In genomic region chr15:27625890-27626255, GRCm38 (mm10) we compare ENCODE assay signal across 19 mouse cellular contexts. TPM values are rescaled to one million over a fixed set of nuclear protein-coding genes. Genes with fewer than 3 reads are reported as not detected.
DNase-seq lines count a peak whose midpoint lies in the region; ATAC-seq and TF ChIP-seq lines count a peak whose summit lies in the region.
"Had no signal": no experiment of that assay in that cellular context is flagged by ENCODE, and none has a peak within 500 bp of the region (broad histone marks: within the 10 kb centered on the region; RNA-seq: fewer than 3 reads in every experiment).

No protein-coding gene starts in this region.

- TF ChIP-seq EP300 in MEL (IDR thresholded peaks at IDR 0.05; ENCODE audit: low read depth in 1 of 2, low read length in 2 of 2) = no peak

- no peaks in the 10 kb centered on the region for H3K36me3 ChIP-seq in kidney, adult 2 months (ENCODE audit: control insufficient read depth, insufficient read depth, low read length)
- peaks cover 8 to 49% of the 10 kb centered on the region in 2 experiments for H3K36me3 ChIP-seq in MEL (ENCODE audit: control insufficient read depth in 1 of 2, insufficient read depth in 2 of 2, low read length in 2 of 2)
- H3K36me3 ChIP-seq in liver, embryonic 15.5 days (replicated peaks) = peaks cover 38% of the 10 kb centered on the region
- H3K36me3 ChIP-seq in embryonic facial prominence, embryonic 10.5 days (replicated peaks) = peaks cover 58% of the 10 kb centered on the region

- 39% methylated on average over 10 of the region's 10 CpGs for WGBS in cerebellum, adult 2 months
- WGBS in kidney, adult 2 months = 68% methylated on average over 10 of the region's 10 CpGs
- WGBS in liver, embryonic 15.5 days (ENCODE audit: insufficient replicate concordance) = 48% methylated on average over 10 of the region's 10 CpGs
- 91% methylated on average over 10 of the region's 10 CpGs for WGBS in embryonic facial prominence, embryonic 10.5 days

- H3K79me2 ChIP-seq in MEL (ENCODE audit: control insufficient read depth, insufficient read depth, low read length, poor library complexity) = peaks cover 76% of the 10 kb centered on the region

- ATAC-seq in liver, embryonic 15.5 days (ENCODE audit: insufficient read depth) = no peak
- ATAC-seq in monocyte, adult 5-6 weeks (replicated peaks; ENCODE audit: insufficient number of reproducible peaks, low FRiP score, low TSS enrichment, poor library complexity, severe bottlenecking) = no peak
- ATAC-seq: forebrain, postnatal 0 days; hindbrain, postnatal 0 days; lung, postnatal 0 days had no signal

- DNase-seq in cerebellum, adult 2 months = no peak
- DNase-seq in cerebellum, adult 11-12 months = no peak
- peak; percentile 33 for DNase-seq in kidney, adult 2 months
- no peak for DNase-seq in kidney, postnatal 4 days
- no peak for DNase-seq in MEL (ENCODE audit: low read depth, low spot score)
- no peak for DNase-seq in embryonic facial prominence, embryonic 10.5 days (ENCODE audit: low spot score)
- DNase-seq: cerebellum, postnatal 10 days; forebrain, postnatal 0 days; gastrocnemius, postnatal 10 days; kidney, adult 18-20 months; retina, postnatal 1 day had no signal

- H3K27me3 ChIP-seq in cerebellum, adult 2 months (ENCODE audit: control insufficient read depth, insufficient read depth, low read length) = no peaks in the 10 kb centered on the region
- H3K27me3 ChIP-seq in kidney, adult 2 months (replicated peaks; ENCODE audit: control insufficient read depth, insufficient read depth, low read length) = no peaks in the 10 kb centered on the region
- H3K27me3 ChIP-seq in MEL (ENCODE audit: control insufficient read depth in 1 of 2, insufficient read depth in 2 of 2, low read length in 2 of 2) = no peaks in the 10 kb centered on the region
- H3K27me3 ChIP-seq in liver, embryonic 15.5 days = no peaks in the 10 kb centered on the region
- no peaks in the 10 kb centered on the region for H3K27me3 ChIP-seq in embryonic facial prominence, embryonic 10.5 days (replicated peaks; ENCODE audit: low read depth, poor library complexity, severe bottlenecking)

- H3K4me3 ChIP-seq in cerebellum, adult 2 months (replicated peaks; ENCODE audit: insufficient read depth, low read depth, low read length) = no peak overlapping the region
- no peak overlapping the region for H3K4me3 ChIP-seq in kidney, adult 2 months (ENCODE audit: insufficient read depth, low read depth, low read length)
- H3K4me3 ChIP-seq in MEL (ENCODE audit: control insufficient read depth in 1 of 2, insufficient read depth in 1 of 2, low read depth in 2 of 2, low read length in 2 of 2) = no peak overlapping the region
- no peak overlapping the region for H3K4me3 ChIP-seq in liver, embryonic 15.5 days (replicated peaks)
- H3K4me3 ChIP-seq in embryonic facial prominence, embryonic 10.5 days = no peak overlapping the region
- H3K4me3 ChIP-seq: erythroblast, embryonic 14.5 days; myocyte had no signal

- H3K4me2 ChIP-seq in liver, embryonic 15.5 days = no peak overlapping the region
- H3K4me2 ChIP-seq: midbrain, embryonic 11.5 days had no signal

- TF ChIP-seq POLR2A in cerebellum, adult 2 months (IDR thresholded peaks at IDR 0.05; ENCODE audit: borderline replicate concordance, insufficient read depth, low read length) = no peak
- no peak for TF ChIP-seq POLR2A in kidney, adult 2 months (IDR thresholded peaks at IDR 0.05; ENCODE audit: low read depth, low read length)
- no peak for TF ChIP-seq POLR2A in MEL (IDR thresholded peaks at IDR 0.05; ENCODE audit: control insufficient read depth in 1 of 2, insufficient read depth in 1 of 2, low read depth in 1 of 2, low read length in 2 of 2, poor library complexity in 1 of 2)

- TF ChIP-seq RAD21 in MEL (IDR thresholded peaks at IDR 0.05; ENCODE audit: low read depth, low read length) = no peak

- peak overlapping the region; percentile 30 for H3K27ac ChIP-seq in cerebellum, adult 2 months (ENCODE audit: insufficient read depth, low read length)
- peak overlapping the region; percentile 40 for H3K27ac ChIP-seq in kidney, adult 2 months (ENCODE audit: insufficient read depth, low read depth, low read length)
- peak overlapping the region; percentile 57; the same call in 1 of the 2 replicates for H3K27ac ChIP-seq in MEL (ENCODE audit: control insufficient read depth, low read depth, low read length)
- H3K27ac ChIP-seq in liver, embryonic 15.5 days (replicated peaks) = peak overlapping the region; percentile 14
- no peak overlapping the region for H3K27ac ChIP-seq in embryonic facial prominence, embryonic 10.5 days (replicated peaks)
- H3K27ac ChIP-seq: hindbrain, postnatal 0 days; stomach, postnatal 0 days had no signal

- H3K4me1 ChIP-seq in cerebellum, adult 2 months (ENCODE audit: control insufficient read depth, insufficient read depth, low read length) = peaks cover 14% of the 10 kb centered on the region
- H3K4me1 ChIP-seq in kidney, adult 2 months (ENCODE audit: control insufficient read depth, insufficient read depth, low read length) = peaks cover 33% of the 10 kb centered on the region
- peaks cover 21 to 38% of the 10 kb centered on the region in 2 experiments for H3K4me1 ChIP-seq in MEL (ENCODE audit: control insufficient read depth in 1 of 2, insufficient read depth in 2 of 2, low read length in 2 of 2)
- peaks cover 67% of the 10 kb centered on the region for H3K4me1 ChIP-seq in liver, embryonic 15.5 days (replicated peaks)
- H3K4me1 ChIP-seq in embryonic facial prominence, embryonic 10.5 days = peaks cover 14% of the 10 kb centered on the region

- H3K9ac ChIP-seq in MEL (ENCODE audit: control insufficient read depth, low read depth, low read length, poor library complexity, severe bottlenecking) = no peak overlapping the region
- no peak overlapping the region for H3K9ac ChIP-seq in liver, embryonic 15.5 days
- H3K9ac ChIP-seq: forebrain, postnatal 0 days had no signal

- no peaks in the 10 kb centered on the region for H3K9me3 ChIP-seq in MEL (replicated peaks; ENCODE audit: insufficient read depth, low read length)
- H3K9me3 ChIP-seq in liver, embryonic 15.5 days (replicated peaks) = no peaks in the 10 kb centered on the region
- H3K9me3 ChIP-seq in embryonic facial prominence, embryonic 10.5 days = no peaks in the 10 kb centered on the region

- TF ChIP-seq CTCF in cerebellum, adult 2 months (IDR thresholded peaks at IDR 0.05; ENCODE audit: borderline replicate concordance, insufficient read depth, low read depth, low read length) = no peak
- no peak for TF ChIP-seq CTCF in kidney, adult 2 months (conservative IDR thresholded peaks at IDR 0.05; ENCODE audit: insufficient read depth, insufficient read length, low read depth, low read length)
- TF ChIP-seq CTCF in MEL (IDR thresholded peaks at IDR 0.05 in 2 of 3, conservative IDR thresholded peaks at IDR 0.05 in 1 of 3; ENCODE audit: control insufficient read depth in 1 of 3, insufficient read depth in 1 of 3, low read depth in 2 of 3, low read length in 3 of 3, poor library complexity in 1 of 3, severe bottlenecking in 1 of 3) = no peak

TF ChIP-seq in MEL, 35 proteins besides CTCF, POLR2A, EP300 and RAD21:
- TF ChIP-seq ZMIZ1 (IDR thresholded peaks at IDR 0.05; ENCODE audit: low read depth, low read length) = no peak
- no peak for TF ChIP-seq JUND (IDR thresholded peaks at IDR 0.05; ENCODE audit: low read depth, low read length)
- no peak for TF ChIP-seq HCFC1 (IDR thresholded peaks at IDR 0.05; ENCODE audit: low read depth, low read length)
- TF ChIP-seq POLR2AphosphoS5 (IDR thresholded peaks at IDR 0.05; ENCODE audit: borderline replicate concordance, low read depth, low read length) = no peak
- TF ChIP-seq USF1 (IDR thresholded peaks at IDR 0.05; ENCODE audit: low read depth, low read length) = no peak
- no peak for TF ChIP-seq MYB (IDR thresholded peaks at IDR 0.05; ENCODE audit: low read depth, low read length)
- no peak for TF ChIP-seq TAL1 (IDR thresholded peaks at IDR 0.05; ENCODE audit: low read length)
- TF ChIP-seq TCF12 (IDR thresholded peaks at IDR 0.05; ENCODE audit: low read depth, low read length) = no peak
- TF ChIP-seq POLR2AphosphoS2 (IDR thresholded peaks at IDR 0.05; ENCODE audit: low read length) = no peak
- no peak for TF ChIP-seq MYC (IDR thresholded peaks at IDR 0.05; ENCODE audit: low read depth, low read length)
- no peak for TF ChIP-seq CHD1 (IDR thresholded peaks at IDR 0.05; ENCODE audit: low read depth, low read length)
- no peak for TF ChIP-seq ZKSCAN1 (IDR thresholded peaks at IDR 0.05; ENCODE audit: low read depth, low read length)
- TF ChIP-seq SIN3A (IDR thresholded peaks at IDR 0.05; ENCODE audit: low read length) = no peak
- no peak for TF ChIP-seq GABPA (IDR thresholded peaks at IDR 0.05; ENCODE audit: low read depth, low read length)

RNA-seq across cellular contexts. Expression of gene Otulin, which starts 4.6 kb away (rescaled TPM):
- 26.0 and 26.6 TPM in 2 replicates for polyA plus RNA-seq in cerebellum, adult 2 months (2012; rRNA removed)
- 29.0 and 34.4 TPM in 2 replicates for polyA plus RNA-seq in kidney, adult 2 months (2012; rRNA removed)
- total RNA-seq in MEL (2012; rRNA removed) = 64.2 and 65.5 TPM in 2 replicates
- 10 to 100 TPM in 1 of 2 experiments, not detected in 1; 70.6 TPM for polyA plus RNA-seq in MEL (2012; ENCODE audit: insufficient read depth in 1 of 2, insufficient read length in 2 of 2, low read depth in 1 of 2, low replicate concordance in 2 of 2, missing spikeins in 1 of 2)
- 17.3 and 20.0 TPM in 2 replicates for polyA plus RNA-seq in liver, embryonic 15.5 days (2015; fragmentation: Nextera tagmentation; extraction: Ambion mirVana)
- 78.2 to 132 TPM (median 118 TPM) in 3 replicates for total RNA-seq in monocyte, adult 5-6 weeks (2017)
- polyA plus RNA-seq in embryonic facial prominence, embryonic 10.5 days (2016; fragmentation: Nextera tagmentation; extraction: Ambion mirVana) = 26.4 and 27.7 TPM in 2 replicates

RNA-seq across cellular contexts. Expression of gene Otulinl, which starts 55.5 kb away (rescaled TPM):
- 5.4 and 6.5 TPM in 2 replicates for polyA plus RNA-seq in cerebellum, adult 2 months (2012; rRNA removed)
- polyA plus RNA-seq in kidney, adult 2 months (2012; rRNA removed) = 2.4 and 5.1 TPM in 2 replicates
- 0.42 and 0.50 TPM in 2 replicates for total RNA-seq in MEL (2012; rRNA removed)
- under 1 TPM in 1 of 2 experiments, not detected in 1; 0.14 TPM for polyA plus RNA-seq in MEL (2012; ENCODE audit: insufficient read depth in 1 of 2, insufficient read length in 2 of 2, low read depth in 1 of 2, low replicate concordance in 2 of 2, missing spikeins in 1 of 2)
- 11.1 and 12.0 TPM in 2 replicates for polyA plus RNA-seq in liver, embryonic 15.5 days (2015; fragmentation: Nextera tagmentation; extraction: Ambion mirVana)
- 110 to 158 TPM (median 149 TPM) in 3 replicates for total RNA-seq in monocyte, adult 5-6 weeks (2017)
- polyA plus RNA-seq in embryonic facial prominence, embryonic 10.5 days (2016; fragmentation: Nextera tagmentation; extraction: Ambion mirVana) = 6.8 and 7.9 TPM in 2 replicates
